Mouse (Mus musculus) intestine, embryonic 14.5 days (tissue): ENCODE data around the gene Isca2. TPM values are rescaled to one million over a fixed set of nuclear protein-coding genes. Genes with fewer than 3 reads are reported as not detected.

Experiments
- ATAC-seq: fragments of 200-750 bp; cut with Nextera tagmentation; replicated peaks from 2 replicates; pipeline ENCODE4 v1.8.0; 2017; ENCODE audit warnings: low read depth, moderate number of reproducible peaks, moderate TSS enrichment, moderate library complexity; ENCODE audit not compliant: low FRiP score, low TSS enrichment
- DNase-seq: peaks from one replicate; pipeline ENCODE4 v3.0.0-alpha.2; 2018; ENCODE audit warnings: low spot score
- H3K27ac ChIP-seq: fragments of 300-500 bp; sonication (generic); 2 replicates; pipeline ENCODE4 v1.5.1; 2014; ENCODE audit warnings: low read depth, mild to moderate bottlenecking, control low read depth
- H3K27me3 ChIP-seq: fragments of 300-500 bp; sonication (generic); replicated peaks from 2 replicates; pipeline ENCODE4 v1.6.1; 2014; ENCODE audit warnings: low read length, control low read depth; ENCODE audit not compliant: control insufficient read depth, insufficient read depth
- H3K36me3 ChIP-seq: fragments of 300-500 bp; sonication (generic); 2 replicates; pipeline ENCODE4 v1.6.1; 2014; ENCODE audit warnings: low read length, control low read depth; ENCODE audit not compliant: control insufficient read depth, insufficient read depth
- H3K4me1 ChIP-seq: fragments of 300-500 bp; sonication (generic); replicated peaks from 2 replicates; pipeline ENCODE4 v1.6.1; 2014; ENCODE audit warnings: low read length, control low read depth, mixed read lengths; ENCODE audit not compliant: control insufficient read depth, insufficient read depth
- H3K4me2 ChIP-seq: fragments of 300-500 bp; sonication (generic); 2 replicates; pipeline ENCODE4 v1.6.1; 2014; ENCODE audit warnings: low read length
- H3K4me3 ChIP-seq: fragments of 300-500 bp; sonication (generic); 2 replicates; pipeline ENCODE4 v1.5.1; 2014; ENCODE audit warnings: low read depth, low read length, control low read depth, mixed read lengths
- H3K9ac ChIP-seq: fragments of 300-500 bp; sonication (generic); 2 replicates; pipeline ENCODE4 v1.6.1; 2014; ENCODE audit warnings: mild to moderate bottlenecking, low read length
- H3K9me3 ChIP-seq: fragments of 300-500 bp; sonication (generic); 2 replicates; pipeline ENCODE4 v1.6.1; 2016; ENCODE audit warnings: low read length, control low read depth; ENCODE audit not compliant: control insufficient read depth
- WGBS: fragments of 180-500 bp; shearing (Covaris S2); extraction: QIAGEN DNeasy Blood & Tissue Kit; methylation state at CpG from one replicate; pipeline ENCODE4 v1.1.7; 2014; 5-methylcytosine and 5-hydroxymethylcytosine counted together
- polyA plus RNA-seq: library from polyadenylated mRNA; unstranded; fragments of >200 nt; fragmentation: Nextera tagmentation; extraction: Ambion mirVana; gene quantifications from 2 replicates; pipeline ENCODE4 v1.2.1, GENCODE M21; 2014

Isca2 gene
- polyA plus RNA-seq, 1 experiment from 2014 or later: 135 TPM

DNA sequence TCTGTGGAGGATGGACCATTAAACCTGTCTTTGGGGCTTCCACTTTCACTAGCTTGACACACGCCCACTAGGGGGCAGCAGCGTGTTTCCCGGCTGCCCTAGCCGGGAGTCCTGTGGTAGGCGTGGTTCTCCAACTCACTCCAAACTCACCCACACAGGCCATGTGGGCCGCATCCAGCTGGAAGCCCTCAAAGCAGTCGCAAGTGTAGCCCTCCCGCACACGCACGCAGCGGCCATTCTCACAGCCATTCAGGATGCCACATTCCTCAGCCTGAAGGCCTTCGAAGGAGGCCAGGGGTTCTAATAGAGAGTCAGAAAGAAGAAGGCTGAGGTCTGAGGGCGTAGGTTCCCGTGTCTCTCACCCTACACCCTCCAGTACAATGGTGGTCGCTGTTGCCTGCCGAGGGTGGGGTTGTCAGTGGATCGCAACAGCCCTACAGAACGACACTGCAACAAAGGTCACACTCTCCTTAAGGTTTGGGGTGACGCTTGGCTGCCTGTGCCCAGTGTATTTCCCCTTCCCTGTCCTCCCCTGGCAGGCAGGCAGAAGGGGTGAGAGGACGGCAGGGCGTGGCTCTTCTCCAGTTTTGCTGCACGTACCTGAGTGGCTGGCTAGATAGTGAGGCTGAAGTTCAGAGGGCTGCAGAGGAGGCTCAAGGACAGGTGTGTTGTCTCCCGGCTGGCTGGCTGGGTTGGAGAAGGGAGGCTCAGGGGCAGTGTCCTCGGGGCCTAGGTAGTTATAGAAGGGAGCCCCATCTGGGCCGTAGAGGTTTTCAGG is 11.7 kb downstream of the Isca2 start:
- H3K4me2 ChIP-seq: peak overlapping the region; percentile 38
- DNase-seq (peak; percentile 95), ATAC-seq (peak; percentile 88)
- H3K4me3 ChIP-seq: no peak overlapping the region
- H3K9me3 ChIP-seq: no peaks in the 10 kb centered on the region
- 0 out of 2 replicates have a peak overlapping the region, but pooled peaks have one; percentile 25 for H3K9ac ChIP-seq
- peak overlapping the region; percentile 62; the same call in 1 of the 2 replicates for H3K27ac ChIP-seq
- no peaks in the 10 kb centered on the region for H3K36me3 ChIP-seq
- peaks cover 15% of the 10 kb centered on the region for H3K4me1 ChIP-seq
- H3K27me3 ChIP-seq: no peaks in the 10 kb centered on the region
- 21% methylated on average over 25 of the region's 25 CpGs for WGBS

DNA sequence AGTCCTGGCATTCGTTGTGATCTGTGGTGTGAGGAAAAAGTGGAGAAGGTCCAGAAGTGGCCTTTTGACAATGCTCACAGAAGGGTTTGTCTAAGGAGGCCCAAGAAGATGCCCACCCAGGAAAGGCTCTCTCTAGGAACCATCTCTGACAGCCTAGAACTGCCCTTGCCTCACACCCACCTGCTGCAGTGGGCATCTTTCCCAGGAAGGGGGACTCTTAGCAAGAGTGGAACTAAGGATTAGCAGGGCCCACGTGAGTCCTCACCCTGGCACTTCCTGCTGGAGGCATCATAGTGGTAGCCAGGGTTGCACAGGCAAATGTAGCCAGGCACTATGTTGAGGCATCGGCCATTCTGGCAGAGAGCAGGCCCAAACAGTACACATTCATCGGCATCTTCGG is 13.0 kb downstream of the Isca2 start:
- peaks cover 18% of the 10 kb centered on the region for H3K4me1 ChIP-seq
- H3K9me3 ChIP-seq: no peaks in the 10 kb centered on the region
- H3K4me2 ChIP-seq: no peak overlapping the region
- H3K27ac ChIP-seq: no peak overlapping the region
- whole genome bisulfite sequencing: 81% methylated on average over 5 of the region's 5 CpGs
- no peaks in the 10 kb centered on the region for H3K27me3 ChIP-seq
- DNase-seq (no peak), ATAC-seq (no peak)
- H3K4me3 ChIP-seq: no peak overlapping the region
- no peaks in the 10 kb centered on the region for H3K36me3 ChIP-seq
- H3K9ac ChIP-seq: no peak overlapping the region

- no peak for DNase-seq
- H3K27me3 ChIP-seq: no peaks in the 10 kb centered on the region
- H3K4me3 ChIP-seq: no peak overlapping the region
- no peaks in the 10 kb centered on the region for H3K36me3 ChIP-seq
- H3K9ac ChIP-seq: 0 out of 2 replicates have a peak overlapping the region, but pooled peaks have one; percentile 16
- 0 out of 2 replicates have a peak, but pooled peaks cover 5% of the 10 kb centered on the region for H3K4me1 ChIP-seq
- H3K9me3 ChIP-seq: no peaks in the 10 kb centered on the region
- WGBS: 39% methylated on average over 10 of the region's 10 CpGs
- H3K4me2 ChIP-seq: no peak overlapping the region
- H3K27ac ChIP-seq: no peak overlapping the region
- ATAC-seq: no peak
Observed at GRCm38 (mm10) chr12:84790853-84791252, 17.8 kb downstream of the Isca2 start.

- Histone ChIP-seq H3K9ac (no peak overlapping the region), H3K27me3 (no peaks in the 10 kb centered on the region), H3K4me3 (no peak overlapping the region), H3K4me1 (0 out of 2 replicates have a peak, but pooled peaks cover 5% of the 10 kb centered on the region), H3K36me3 (no peaks in the 10 kb centered on the region), H3K9me3 (no peaks in the 10 kb centered on the region), H3K27ac (no peak overlapping the region), H3K4me2 (no peak overlapping the region)
- 81% methylated on average over 4 of the region's 4 CpGs for WGBS
- no peak for ATAC-seq
- DNase-seq: no peak
Observed at GRCm38 (mm10) chr12:84792629-84793028, 19.6 kb downstream of the Isca2 start.

DNA sequence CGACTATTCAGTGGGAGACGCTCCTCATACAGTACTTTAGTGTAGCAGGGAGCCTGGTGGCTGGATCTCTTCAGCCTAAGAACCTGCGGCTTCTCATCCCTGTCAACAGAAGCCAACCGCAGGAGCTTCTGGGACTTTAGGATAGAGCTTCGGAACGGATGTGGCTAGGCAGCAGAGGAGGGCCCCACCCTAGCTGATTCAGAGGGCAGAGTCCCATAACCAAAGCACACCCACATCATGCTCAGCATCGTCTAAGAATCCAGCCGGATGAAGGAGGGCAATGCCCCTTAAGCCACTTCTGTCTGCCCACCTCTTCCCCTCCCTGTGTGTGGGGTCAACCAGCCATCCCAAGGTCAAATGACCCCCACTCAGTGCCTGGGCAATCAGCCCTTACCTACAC is 21.6 kb downstream of the Isca2 start:
- Histone ChIP-seq H3K9me3 (no peaks in the 10 kb centered on the region), H3K36me3 (no peaks in the 10 kb centered on the region), H3K4me2 (no peak overlapping the region), H3K27ac (no peak overlapping the region), H3K9ac (no peak overlapping the region), H3K27me3 (no peaks in the 10 kb centered on the region), H3K4me1 (0 out of 2 replicates have a peak, but pooled peaks cover 5% of the 10 kb centered on the region), H3K4me3 (no peak overlapping the region)
- WGBS: 89% methylated on average over 8 of the region's 8 CpGs
- ATAC-seq (no peak), DNase-seq (no peak)

GRCm38 (mm10) chr12:84799086-84799485 is 26.0 kb downstream of the Isca2 start:
- no peak overlapping the region for H3K4me3 ChIP-seq
- H3K4me2 ChIP-seq: no peak overlapping the region
- H3K36me3 ChIP-seq: no peaks in the 10 kb centered on the region
- 0 out of 2 replicates have a peak, but pooled peaks cover 6% of the 10 kb centered on the region for H3K4me1 ChIP-seq
- no peaks in the 10 kb centered on the region for H3K9me3 ChIP-seq
- ATAC-seq: no peak
- DNase-seq: no peak
- no peaks in the 10 kb centered on the region for H3K27me3 ChIP-seq
- H3K9ac ChIP-seq: no peak overlapping the region
- 90% methylated on average over 13 of the region's 13 CpGs for WGBS
- no peak overlapping the region for H3K27ac ChIP-seq

DNA sequence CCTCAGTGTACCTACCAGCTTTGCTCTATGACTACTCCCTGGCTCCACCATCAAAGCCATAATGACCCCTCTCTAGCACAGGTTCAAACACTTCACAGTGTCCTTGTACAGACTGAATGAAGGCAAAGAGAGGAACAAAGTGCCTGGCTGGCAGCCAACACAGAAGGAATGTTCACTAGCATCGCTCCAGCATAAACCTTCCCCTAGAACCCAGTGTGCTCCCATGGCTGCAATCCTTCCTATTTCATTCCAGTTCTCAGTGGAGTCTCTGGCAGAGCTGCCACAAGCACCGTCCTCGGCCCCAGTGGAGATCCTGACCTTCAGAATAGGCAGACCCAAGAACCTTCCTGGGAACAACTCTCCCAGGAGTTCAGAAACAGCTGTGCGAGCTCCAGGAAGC is 27.4 kb downstream of the Isca2 start:
- DNase-seq (peak; percentile 62), ATAC-seq (no peak)
- H3K27me3 ChIP-seq: no peaks in the 10 kb centered on the region
- H3K9me3 ChIP-seq: no peaks in the 10 kb centered on the region
- H3K9ac ChIP-seq: no peak overlapping the region
- no peaks in the 10 kb centered on the region for H3K36me3 ChIP-seq
- WGBS: 45% methylated on average over 4 of the region's 4 CpGs
- no peak overlapping the region for H3K4me2 ChIP-seq
- H3K27ac ChIP-seq: 0 out of 2 replicates have a peak overlapping the region, but pooled peaks have one; percentile 14
- H3K4me1 ChIP-seq: 0 out of 2 replicates have a peak, but pooled peaks cover 9% of the 10 kb centered on the region
- no peak overlapping the region for H3K4me3 ChIP-seq

DNA sequence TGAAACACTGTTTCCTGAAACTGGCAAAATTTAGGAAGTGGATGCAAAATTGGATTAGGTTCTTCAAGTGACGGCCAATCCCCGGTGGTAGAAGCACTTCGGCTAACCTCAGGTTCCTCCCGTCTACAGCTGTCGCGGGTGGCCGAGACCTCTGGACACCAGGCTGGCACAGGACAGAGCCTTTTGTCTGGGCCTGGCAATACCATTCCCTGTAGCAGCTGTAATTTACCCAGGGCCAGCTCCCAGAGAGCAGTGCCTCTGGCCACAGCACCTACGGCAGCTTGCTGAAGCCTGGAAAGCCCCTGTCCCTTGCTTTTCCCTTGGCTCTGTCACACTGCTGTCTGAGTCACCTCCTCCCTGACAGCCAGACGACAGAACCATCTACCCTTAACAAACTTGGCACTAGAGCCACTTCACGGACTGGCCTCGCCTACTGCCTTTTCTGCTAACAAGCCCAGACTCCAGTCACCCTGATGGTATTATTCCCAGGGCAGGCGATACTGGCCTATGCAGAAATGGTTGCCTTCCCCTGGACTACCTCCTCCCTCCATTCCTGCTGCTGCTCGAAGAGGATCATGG is 28.6 kb downstream of the Isca2 start:
- Histone ChIP-seq H3K36me3 (no peaks in the 10 kb centered on the region), H3K27me3 (no peaks in the 10 kb centered on the region), H3K9ac (no peak overlapping the region), H3K4me3 (no peak overlapping the region), H3K27ac (no peak overlapping the region), H3K9me3 (no peaks in the 10 kb centered on the region), H3K4me2 (no peak overlapping the region), H3K4me1 (0 out of 2 replicates have a peak, but pooled peaks cover 12% of the 10 kb centered on the region)
- WGBS: 86% methylated on average over 13 of the region's 13 CpGs
- DNase-seq: no peak
- ATAC-seq: no peak
